Mouse (Mus musculus) central nervous system, embryonic 14 days (tissue): ENCODE measurements around the gene Olfr1302. TPM values are rescaled to one million over a fixed set of nuclear protein-coding genes. Genes with fewer than 3 reads are reported as not detected.

Experiments used
- polyA plus RNA-seq: library from polyadenylated mRNA; depleted of rRNA; stranded (reverse); fragments of >200 nt; gene quantifications from 2 replicates; pipeline ENCODE4 v1.2.3, GENCODE M21; 2012; rRNA removed

Olfr1302 gene
- polyA plus RNA-seq: not detected in 2 replicates

DNA sequence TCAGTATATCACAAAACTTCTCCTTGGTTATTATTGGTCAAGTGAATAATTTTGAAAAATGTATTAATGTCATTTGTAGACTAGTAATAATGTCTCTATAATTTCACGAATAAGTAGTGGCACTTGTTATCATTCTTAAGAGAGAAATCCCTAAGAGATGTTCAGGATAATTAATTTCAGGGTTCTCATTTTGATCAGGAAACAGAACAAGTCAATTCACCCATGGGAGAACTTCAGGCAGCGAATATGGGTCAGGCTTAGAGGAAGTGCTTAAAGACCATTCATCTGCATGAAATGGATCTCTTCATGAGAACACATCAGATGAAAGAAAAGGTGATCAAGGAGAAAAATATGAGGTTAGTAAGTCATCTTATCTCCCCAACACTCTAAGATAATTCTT is at the start of gene Olfr1302:
Gene Olfr1302 (plus strand): TSS at position 301 of the 400 bp plus-strand sequence.

DNA sequence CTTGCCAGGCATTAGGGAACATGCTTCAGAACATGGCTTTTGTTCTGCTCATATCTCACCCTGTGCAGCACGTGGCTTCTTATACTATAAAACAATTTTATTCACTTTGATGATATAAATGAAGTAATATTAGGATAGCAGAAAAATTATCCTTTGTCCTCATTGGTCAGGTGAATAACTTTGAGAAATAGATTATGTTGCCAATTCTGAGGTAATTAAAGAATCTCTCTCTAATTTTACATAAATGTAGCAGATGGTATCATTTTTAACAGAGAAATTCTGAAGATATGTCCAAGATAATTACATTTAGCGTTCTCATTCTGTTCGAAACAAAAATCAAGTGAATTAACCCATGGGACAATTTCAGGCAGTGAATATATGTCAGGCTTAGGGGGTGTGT is 26.5 kb upstream of the Olfr1302 start, which contains the start of gene Olfr1301:
Gene Olfr1301 (plus strand): TSS at position 301 of the 400 bp plus-strand sequence.

DNA sequence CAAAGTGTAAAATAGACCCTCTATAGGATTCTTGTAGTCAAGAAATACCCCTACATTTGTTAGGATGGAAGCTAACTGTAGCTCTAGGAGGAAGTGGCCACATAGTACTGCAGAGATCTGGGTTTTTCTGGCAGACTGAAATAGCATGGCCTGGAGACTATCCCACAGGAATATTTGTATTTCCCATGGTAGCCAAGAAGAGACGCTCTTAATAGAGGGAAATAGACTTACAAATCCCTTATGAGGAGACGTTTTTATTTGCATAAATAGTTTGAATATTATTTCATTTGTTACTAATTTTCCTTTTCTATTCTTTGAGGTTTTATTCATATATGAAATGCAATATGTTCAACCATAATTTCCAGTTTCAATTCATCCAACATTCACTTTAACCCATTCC is 43.0 kb downstream of the Olfr1302 start, which contains the start of gene Olfr1303:
Gene Olfr1303 (minus strand): TSS at position 101 of the 400 bp plus-strand sequence.

Other genes with a start within 250 kb of the Olfr1302 start
- gene Olfr1294, start 237.1 kb upstream of the Olfr1302 start, polyA plus RNA-seq: not detected in 2 replicates
- gene Olfr1295, start 207.7 kb upstream of the Olfr1302 start, polyA plus RNA-seq: not detected in 2 replicates
- gene Olfr1297, start 150.9 kb upstream of the Olfr1302 start, polyA plus RNA-seq: not detected in 2 replicates
- gene Olfr1298, start 128.2 kb upstream of the Olfr1302 start, polyA plus RNA-seq: not detected in 2 replicates
- gene Olfr1299, start 116.0 kb upstream of the Olfr1302 start, polyA plus RNA-seq: not detected in 2 replicates
- not detected in 2 replicates for gene Olfr1301, start 26.4 kb upstream of the Olfr1302 start, polyA plus RNA-seq
- gene Olfr1303, start 42.9 kb downstream of the Olfr1302 start, polyA plus RNA-seq: not detected in 2 replicates
- not detected in 2 replicates for gene Olfr1305, start 99.7 kb downstream of the Olfr1302 start, polyA plus RNA-seq
- gene Olfr1306, start 138.8 kb downstream of the Olfr1302 start, polyA plus RNA-seq: not detected in 2 replicates
- not detected in 2 replicates for gene Olfr1307, start 172.0 kb downstream of the Olfr1302 start, polyA plus RNA-seq
- gene Olfr1308, start 187.5 kb downstream of the Olfr1302 start, polyA plus RNA-seq: not detected in 2 replicates
- gene Olfr1309, start 212.9 kb downstream of the Olfr1302 start, polyA plus RNA-seq: not detected in 2 replicates
- 0.01 TPM in 1 of 2 replicates, not detected in the other for gene Olfr1310, start 235.3 kb downstream of the Olfr1302 start, polyA plus RNA-seq
- not detected in 2 replicates for gene Olfr1311, start 247.0 kb downstream of the Olfr1302 start, polyA plus RNA-seq